Mouse (Mus musculus) ES-E14 (cell line): ENCODE measurements around the gene Hoxa6. TPM values are rescaled to one million over a fixed set of nuclear protein-coding genes. Genes with fewer than 3 reads are reported as not detected.

Source experiments
- DNase-seq: peaks from one replicate; pipeline ENCODE4 v3.0.0-alpha.2; 2013; ENCODE audit warnings: low read depth, low spot score
- H3K27ac ChIP-seq: 2 replicates; pipeline ENCODE4 v1.5.1; 2012; ENCODE audit warnings: low read depth, mild to moderate bottlenecking, low read length, moderate library complexity, mixed read lengths; ENCODE audit not compliant: poor library complexity, insufficient read depth, severe bottlenecking
- H3K36me3 ChIP-seq: 2 replicates; pipeline ENCODE4 v1.6.1; 2012; ENCODE audit warnings: mild to moderate bottlenecking, low read length, moderate library complexity, mixed read lengths; ENCODE audit not compliant: control insufficient read depth, poor library complexity, insufficient read depth, severe bottlenecking
- H3K4me1 ChIP-seq, 2 experiments: fragments of 150-350 bp in 1 of 2; sonication (generic) in 1 of 2; 2 replicates each; pipeline ENCODE4 v1.6.1; 2012; ENCODE audit warnings: low read length in 2 of 2, mild to moderate bottlenecking in 1 of 2, mixed read lengths in 1 of 2; ENCODE audit not compliant: control insufficient read depth in 2 of 2, insufficient read depth in 2 of 2, poor library complexity in 1 of 2
- H3K4me3 ChIP-seq, 2 experiments: fragments of 150-350 bp in 1 of 2; sonication (generic) in 1 of 2; 2 replicates each; pipeline ENCODE4 v1.5.1; 2012; ENCODE audit warnings: low read length in 2 of 2, low read depth in 1 of 2, mild to moderate bottlenecking in 1 of 2, mixed read lengths in 1 of 2; ENCODE audit not compliant: insufficient read depth in 1 of 2, poor library complexity in 1 of 2, severe bottlenecking in 1 of 2
- H3K9ac ChIP-seq: 2 replicates; pipeline ENCODE4 v1.6.1; 2012; ENCODE audit warnings: low read depth, mild to moderate bottlenecking, low read length, mixed read lengths; ENCODE audit not compliant: poor library complexity, insufficient read depth, severe bottlenecking
- H3K9me3 ChIP-seq: fragments of 150-350 bp; sonication (generic); 2 replicates; pipeline ENCODE4 v1.6.1; 2012; ENCODE audit warnings: low read depth, mild to moderate bottlenecking, low read length; ENCODE audit not compliant: control insufficient read depth, insufficient read depth
- CHD2 ChIP-seq: IDR thresholded peaks from 2 replicates; pipeline ENCODE4 v1.6.1; 2014; ENCODE audit warnings: mild to moderate bottlenecking, low read depth, low read length, inconsistent platforms
- HCFC1 ChIP-seq: IDR thresholded peaks from 2 replicates; pipeline ENCODE4 v1.6.1; 2012; ENCODE audit warnings: low read length, inconsistent platforms, borderline replicate concordance; ENCODE audit not compliant: insufficient read depth
- MAFK ChIP-seq: IDR thresholded peaks from 2 replicates; pipeline ENCODE4 v1.6.1; 2014; ENCODE audit warnings: mild to moderate bottlenecking, low read depth, low read length, inconsistent platforms; ENCODE audit not compliant: insufficient read depth
- ZC3H11A ChIP-seq: IDR thresholded peaks from 2 replicates; pipeline ENCODE4 v1.6.1; 2012; ENCODE audit warnings: low read depth, mild to moderate bottlenecking, inconsistent platforms, low read length, borderline replicate concordance
- ZNF384 ChIP-seq: IDR thresholded peaks from 2 replicates; pipeline ENCODE4 v1.6.1; 2012; ENCODE audit warnings: low read depth, low read length, inconsistent platforms
- in situ Hi-C, 2 experiments: fragments of 600-800 bp; cut with MboI; formaldehyde crosslinking; loops; one replicate each; pipeline ENCODE4 v1.15.1; 2025; ENCODE audit warnings: low sequenced_read_pairs in 2 of 2, inconsistent platforms in 1 of 2; ENCODE audit not compliant: unreplicated experiment in 2 of 2
- total RNA-seq: library from RNA; depleted of rRNA; stranded (reverse); fragments of 300-350 nt; gene quantifications from 2 replicates; pipeline ENCODE4 v1.2.3, GENCODE M21; 2012

Hoxa6 gene
- total RNA-seq, 1 experiment: not detected

DNA sequence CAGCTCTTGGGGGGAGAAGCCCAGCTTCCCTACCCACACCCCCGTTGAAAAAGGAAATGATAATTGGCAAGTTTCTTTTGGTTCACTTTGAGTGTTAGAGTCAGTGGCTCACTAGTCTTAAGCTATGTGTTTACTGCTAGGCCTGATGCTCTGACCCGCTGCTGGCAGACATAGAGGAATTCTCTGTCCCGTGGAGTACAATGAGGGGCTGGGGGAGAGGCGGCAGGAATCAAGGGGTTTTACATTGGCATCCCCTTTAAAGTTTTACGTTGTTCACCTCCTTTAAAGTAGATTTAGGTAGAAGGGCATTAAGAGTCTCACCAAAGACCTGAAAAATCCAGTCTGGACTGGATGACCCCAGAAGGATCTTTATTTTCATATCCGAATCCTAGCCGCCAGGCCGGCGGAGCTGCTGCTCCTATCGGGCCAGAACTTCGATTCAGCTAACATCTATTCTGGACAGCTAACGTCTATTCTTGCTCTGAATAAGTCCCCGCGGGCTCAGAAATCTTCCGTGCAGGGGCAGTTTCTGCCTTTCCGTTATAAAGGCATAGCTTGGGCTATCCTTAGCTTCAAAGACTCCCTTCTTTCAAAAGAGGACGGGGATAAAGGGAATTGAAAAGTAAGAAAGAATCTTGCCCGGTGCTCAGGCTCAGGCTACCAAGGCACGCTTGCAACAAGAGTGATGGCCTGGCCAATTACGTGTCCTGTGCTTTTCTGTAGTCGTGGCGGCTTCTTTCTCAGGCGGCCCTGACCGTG, 43.7 kb upstream of the Hoxa6 start:
- TF ChIP-seq HCFC1 (no peak), ZNF384 (no peak), MAFK (no peak), CHD2 (no peak), ZC3H11A (no peak)
- H3K36me3 ChIP-seq: no peaks in the 10 kb centered on the region
- no peak overlapping the region for H3K27ac ChIP-seq
- H3K9ac ChIP-seq: no peak overlapping the region
- in situ Hi-C loops: loop anchor here (10.0 to 25.0 kb wide), 2 partner anchors 63 to 1035 kb away; partner anchors contain the start of genes Creb5 (in 1 of the 2) and Evx1 (in 1 of the 2)
- peaks cover 0 to 2% of the 10 kb centered on the region in 2 experiments; a peak in 1 of 4 replicates for H3K4me1 ChIP-seq
- H3K4me3 ChIP-seq: no peak overlapping the region
- no peak for DNase-seq
- H3K9me3 ChIP-seq: no peaks in the 10 kb centered on the region

DNA sequence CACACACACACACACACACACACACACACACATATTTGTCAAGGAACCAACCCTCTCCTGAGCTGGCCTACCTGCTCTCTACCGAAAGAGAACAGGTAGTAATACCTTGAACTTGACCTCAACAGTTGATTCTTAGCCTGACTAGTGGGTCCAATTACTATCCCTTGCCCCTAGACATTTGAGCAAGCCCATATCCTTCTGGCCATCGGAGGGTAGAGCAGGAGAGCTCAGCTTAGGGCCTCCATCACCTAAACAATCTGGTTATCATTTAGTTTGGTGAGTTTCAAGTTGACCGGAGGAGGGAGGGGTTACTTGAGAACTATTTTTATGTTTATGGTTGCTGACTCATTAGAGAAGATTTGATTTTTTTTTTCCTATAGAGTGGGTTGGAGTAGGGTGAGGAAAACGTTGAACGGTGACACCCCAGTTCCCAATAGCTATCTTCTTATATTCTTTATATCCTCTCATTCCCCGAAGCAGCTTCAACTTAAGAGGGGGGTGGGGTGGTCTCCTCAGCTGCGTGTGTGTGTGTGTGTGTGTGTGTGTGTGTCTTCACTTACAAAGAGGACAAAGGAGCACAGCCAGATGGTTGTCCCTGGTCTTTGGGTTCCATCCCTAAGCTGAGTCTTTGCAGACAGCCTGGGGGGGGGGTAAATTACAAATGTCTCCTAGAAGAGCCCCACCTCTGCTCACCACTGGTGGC, 42.8 kb upstream of the Hoxa6 start:
- H3K4me3 ChIP-seq: no peak overlapping the region
- H3K27ac ChIP-seq: no peak overlapping the region
- in situ Hi-C loops: loop anchor here (10.0 to 25.0 kb wide), 2 partner anchors 63 to 1036 kb away; partner anchors contain the start of genes Creb5 (in 1 of the 2) and Evx1 (in 1 of the 2)
- H3K4me1 ChIP-seq: peaks cover 0 to 2% of the 10 kb centered on the region in 2 experiments; a peak in 1 of 4 replicates
- no peaks in the 10 kb centered on the region for H3K36me3 ChIP-seq
- DNase-seq: no peak
- H3K9me3 ChIP-seq: no peaks in the 10 kb centered on the region
- no peak overlapping the region for H3K9ac ChIP-seq
- TF ChIP-seq ZNF384: no peak
- no peak for TF ChIP-seq ZC3H11A
- no peak for TF ChIP-seq CHD2

- Histone ChIP-seq H3K36me3 (no peaks in the 10 kb centered on the region), H3K27ac (no peak overlapping the region), H3K9ac (no peak overlapping the region), H3K4me3 (no peak overlapping the region), H3K4me1 (peaks cover 0 to 2% of the 10 kb centered on the region in 2 experiments; a peak in 1 of 4 replicates), H3K9me3 (no peaks in the 10 kb centered on the region)
- TF ChIP-seq ZC3H11A: no peak
- no peak for TF ChIP-seq HCFC1
- in situ Hi-C loops: loop anchor here (10.0 to 25.0 kb wide), 2 partner anchors 65 to 1037 kb away; partner anchors contain the start of genes Creb5 (in 1 of the 2) and Evx1 (in 1 of the 2)
- no peak for DNase-seq
Measured at GRCm38 (mm10) chr6:52249826-52250225, 41.3 kb upstream of the Hoxa6 start.

GRCm38 (mm10) chr6:52249415-52249738, 40.9 kb upstream of the Hoxa6 start:
- DNase-seq: no peak
- H3K4me3 ChIP-seq: no peak overlapping the region; a peak in 1 of 4 replicates
- H3K36me3 ChIP-seq: no peaks in the 10 kb centered on the region
- no peak overlapping the region for H3K9ac ChIP-seq
- H3K4me1 ChIP-seq: peaks cover 0 to 2% of the 10 kb centered on the region in 2 experiments; a peak in 1 of 4 replicates
- H3K27ac ChIP-seq: no peak overlapping the region
- in situ Hi-C loops: no loop called here
- TF ChIP-seq MAFK (no peak), CHD2 (no peak), ZNF384 (no peak), HCFC1 (no peak), ZC3H11A (no peak)
- no peaks in the 10 kb centered on the region for H3K9me3 ChIP-seq
